Mouse (Mus musculus): ENCODE results near the gene Prpf19. TPM values are rescaled to one million over a fixed set of nuclear protein-coding genes. Genes with fewer than 3 reads are reported as not detected.

Prpf19 gene
- polyA plus RNA-seq, 1 experiment from 2014 or later: 45.7 TPM

DNA sequence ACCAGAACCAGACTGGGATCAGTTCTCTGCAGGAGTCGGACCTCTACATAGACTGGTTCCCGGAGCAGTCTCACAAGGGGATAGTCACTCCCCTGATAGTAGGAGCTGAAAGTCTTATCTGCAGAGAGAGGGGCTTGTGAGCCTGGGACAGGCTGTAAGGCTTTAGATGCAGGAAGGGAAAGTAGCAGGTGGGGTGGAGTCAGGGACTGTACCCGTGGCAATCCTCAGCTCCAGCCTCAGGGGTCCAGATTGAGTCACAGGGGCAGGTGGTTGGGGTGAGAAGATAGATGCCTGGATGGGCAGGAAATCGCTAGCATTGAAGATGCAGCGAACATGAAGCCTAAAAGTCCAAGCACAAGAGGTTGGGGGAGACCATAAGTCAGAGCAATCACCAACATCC lies 21.5 kb downstream of the Prpf19 start:
- peaks cover 5% of the 10 kb centered on the region; the same call in 1 of the 2 replicates for H3K4me1 ChIP-seq (replicated peaks; ENCODE audit: control insufficient read depth, insufficient read depth, low read length)
- no peak overlapping the region for H3K27ac ChIP-seq (ENCODE audit: low read depth, low read length)
- H3K27me3 ChIP-seq (replicated peaks; ENCODE audit: control insufficient read depth, insufficient read depth, low read length): peaks cover 4% of the 10 kb centered on the region; the same call in 1 of the 2 replicates
- DNase-seq (ENCODE audit: low spot score) (no peak), ATAC-seq (replicated peaks; ENCODE audit: low FRiP score) (no peak; the same call in 1 of the 2 replicates)
- WGBS: 50% methylated on average over 5 of the region's 5 CpGs
- no peak overlapping the region for H3K9ac ChIP-seq (ENCODE audit: low read depth, low read length)
- no peak overlapping the region for H3K4me2 ChIP-seq
- H3K9me3 ChIP-seq (ENCODE audit: control insufficient read depth, low read length): no peaks in the 10 kb centered on the region
- no peaks in the 10 kb centered on the region for H3K36me3 ChIP-seq (ENCODE audit: control insufficient read depth, insufficient read depth, low read length)
- H3K4me3 ChIP-seq (ENCODE audit: low read depth, low read length): no peak overlapping the region

DNA sequence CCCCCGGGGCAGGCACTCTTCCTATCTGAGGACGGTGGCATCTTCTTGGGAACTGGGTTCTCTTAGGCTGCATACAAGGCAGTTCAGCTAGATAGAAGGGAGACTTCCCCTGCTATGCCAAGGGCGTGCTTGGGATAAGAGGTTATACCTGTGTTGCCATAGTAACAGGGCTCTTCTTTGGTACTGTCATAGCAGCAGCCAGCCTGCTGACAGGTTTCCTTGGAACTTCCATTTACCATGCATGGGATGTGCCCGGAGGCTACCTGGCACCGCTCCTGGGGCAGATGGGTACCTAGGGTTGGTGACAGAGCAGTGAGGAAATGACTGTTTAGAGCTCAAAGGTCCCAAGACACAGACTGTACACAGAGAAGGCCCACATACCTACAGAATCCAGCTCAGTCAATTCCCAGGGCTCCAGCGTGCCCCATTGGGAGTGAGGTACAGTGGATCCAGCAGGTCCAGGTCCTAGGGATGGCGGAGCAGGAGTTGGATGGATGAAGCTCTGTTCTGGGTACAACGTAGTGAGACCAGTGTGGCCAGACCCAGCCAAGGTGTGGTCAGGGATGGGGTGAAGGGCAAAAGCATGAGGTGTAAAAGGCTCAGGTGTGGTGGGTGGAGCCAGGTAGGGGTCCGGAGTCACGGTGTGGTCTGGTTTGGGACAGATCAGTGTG lies 23.4 kb downstream of the Prpf19 start:
- Histone ChIP-seq H3K9me3 (ENCODE audit: control insufficient read depth, low read length) (no peaks in the 10 kb centered on the region), H3K4me1 (replicated peaks; ENCODE audit: control insufficient read depth, insufficient read depth, low read length) (peaks cover 5% of the 10 kb centered on the region; the same call in 1 of the 2 replicates), H3K4me2 (no peak overlapping the region), H3K27me3 (replicated peaks; ENCODE audit: control insufficient read depth, insufficient read depth, low read length) (peaks cover 4% of the 10 kb centered on the region; the same call in 1 of the 2 replicates), H3K9ac (ENCODE audit: low read depth, low read length) (no peak overlapping the region), H3K4me3 (ENCODE audit: low read depth, low read length) (no peak overlapping the region), H3K36me3 (ENCODE audit: control insufficient read depth, insufficient read depth, low read length) (no peaks in the 10 kb centered on the region), H3K27ac (ENCODE audit: low read depth, low read length) (no peak overlapping the region)
- 81% methylated on average over 10 of the region's 10 CpGs for WGBS
- DNase-seq (ENCODE audit: low spot score) (no peak), ATAC-seq (replicated peaks; ENCODE audit: low FRiP score) (no peak)

DNA sequence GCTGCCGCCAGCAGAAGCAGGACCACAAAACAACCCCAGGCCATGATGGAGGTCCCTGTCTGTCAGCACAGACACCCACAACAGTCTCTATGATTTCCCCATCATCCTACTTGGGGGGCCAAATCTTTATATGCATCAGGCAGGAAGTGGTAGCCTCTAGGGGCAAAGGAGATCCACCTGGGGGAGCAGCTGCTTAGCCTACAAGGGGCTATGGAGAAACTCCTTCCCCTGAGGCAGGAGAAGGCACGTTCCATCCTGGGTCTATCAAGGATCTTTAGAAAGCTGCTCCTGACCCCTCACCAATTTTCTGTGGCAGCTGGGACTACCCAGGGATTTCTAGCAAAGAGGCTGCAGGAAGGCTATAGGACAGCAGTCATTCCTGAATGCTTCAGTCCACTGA lies 25.5 kb downstream of the Prpf19 start, which contains the start of gene Zp1:
Zp1 (minus strand) TSS at position 101 of the 400 bp plus-strand sequence.
- no peaks in the 10 kb centered on the region for H3K36me3 ChIP-seq (ENCODE audit: control insufficient read depth, insufficient read depth, low read length)
- no peak within 1 kb of the TSS for H3K4me3 ChIP-seq (ENCODE audit: low read depth, low read length)
- 69% methylated on average over 2 of the region's 2 CpGs for WGBS
- H3K9ac ChIP-seq (ENCODE audit: low read depth, low read length): no peak within 1 kb of the TSS
- H3K9me3 ChIP-seq (ENCODE audit: control insufficient read depth, low read length): no peaks in the 10 kb centered on the region
- no peaks in the 10 kb centered on the region; the same call in 1 of the 2 replicates for H3K27me3 ChIP-seq (replicated peaks; ENCODE audit: control insufficient read depth, insufficient read depth, low read length)
- no peak within 1 kb of the TSS for H3K27ac ChIP-seq (ENCODE audit: low read depth, low read length)
- DNase-seq (ENCODE audit: low spot score) (no peak), ATAC-seq (replicated peaks; ENCODE audit: low FRiP score) (no peak)
- peaks cover 5% of the 10 kb centered on the region; the same call in 1 of the 2 replicates for H3K4me1 ChIP-seq (replicated peaks; ENCODE audit: control insufficient read depth, insufficient read depth, low read length)
- no peak within 1 kb of the TSS for H3K4me2 ChIP-seq

DNA sequence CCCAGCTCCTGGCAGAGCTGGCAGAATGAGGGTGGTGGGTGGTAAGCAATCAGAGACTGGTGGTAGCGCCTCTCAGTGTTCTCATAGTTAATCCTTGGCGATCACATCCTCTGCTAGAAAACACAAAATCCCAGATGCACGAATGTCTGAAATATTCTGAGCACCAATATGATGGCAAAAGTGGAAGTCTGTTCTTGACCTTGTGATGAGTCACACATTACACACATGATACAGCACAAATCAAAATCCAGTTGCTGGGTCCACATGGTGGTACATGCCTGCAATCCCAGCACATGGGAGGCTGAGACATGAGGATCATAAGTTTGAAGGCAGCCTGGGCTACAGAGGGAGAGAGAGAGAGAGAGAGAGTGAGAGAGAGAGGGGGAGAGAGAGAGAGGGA lies 26.0 kb downstream of the Prpf19 start:
- Histone ChIP-seq H3K9ac (ENCODE audit: low read depth, low read length) (no peak overlapping the region), H3K27me3 (replicated peaks; ENCODE audit: control insufficient read depth, insufficient read depth, low read length) (no peaks in the 10 kb centered on the region; the same call in 1 of the 2 replicates), H3K36me3 (ENCODE audit: control insufficient read depth, insufficient read depth, low read length) (no peaks in the 10 kb centered on the region), H3K9me3 (ENCODE audit: control insufficient read depth, low read length) (no peaks in the 10 kb centered on the region), H3K4me2 (no peak overlapping the region), H3K4me3 (ENCODE audit: low read depth, low read length) (no peak overlapping the region), H3K27ac (ENCODE audit: low read depth, low read length) (no peak overlapping the region), H3K4me1 (replicated peaks; ENCODE audit: control insufficient read depth, insufficient read depth, low read length) (peaks cover 5% of the 10 kb centered on the region; the same call in 1 of the 2 replicates)
- WGBS: 71% methylated on average over 3 of the region's 3 CpGs
- no peak for ATAC-seq (replicated peaks; ENCODE audit: low FRiP score)
- no peak for DNase-seq (ENCODE audit: low spot score)

DNA sequence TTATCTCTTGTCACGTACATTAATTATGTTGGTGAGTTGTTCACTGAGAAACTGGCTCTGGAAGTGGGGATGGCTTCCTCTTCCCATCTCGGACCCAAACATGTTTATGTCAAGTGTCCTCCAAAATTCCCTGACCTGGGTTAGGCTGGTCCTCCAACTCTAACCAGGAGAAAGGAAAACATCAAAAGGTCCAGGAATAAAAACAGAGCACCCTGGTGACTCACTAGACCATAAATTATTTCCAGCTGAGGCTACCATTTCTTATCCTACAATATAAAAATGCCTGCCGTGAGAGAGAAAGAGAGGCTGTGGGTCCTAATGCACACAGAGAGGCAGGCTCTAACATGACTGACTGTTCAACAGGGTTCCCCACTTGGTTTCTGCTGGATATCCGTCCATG lies 29.2 kb downstream of the Prpf19 start:
- 46% methylated on average over 4 of the region's 4 CpGs for WGBS
- DNase-seq (ENCODE audit: low spot score): no peak
- ATAC-seq (replicated peaks; ENCODE audit: low FRiP score): no peak
- no peaks in the 10 kb centered on the region for H3K9me3 ChIP-seq (ENCODE audit: control insufficient read depth, low read length)
- H3K4me2 ChIP-seq: no peak overlapping the region
- no peaks in the 10 kb centered on the region for H3K4me1 ChIP-seq (replicated peaks; ENCODE audit: control insufficient read depth, insufficient read depth, low read length)
- H3K4me3 ChIP-seq (ENCODE audit: low read depth, low read length): no peak overlapping the region
- no peak overlapping the region for H3K27ac ChIP-seq (ENCODE audit: low read depth, low read length)
- H3K27me3 ChIP-seq (replicated peaks; ENCODE audit: control insufficient read depth, insufficient read depth, low read length): no peaks in the 10 kb centered on the region
- no peaks in the 10 kb centered on the region for H3K36me3 ChIP-seq (ENCODE audit: control insufficient read depth, insufficient read depth, low read length)
- no peak overlapping the region for H3K9ac ChIP-seq (ENCODE audit: low read depth, low read length)

DNA sequence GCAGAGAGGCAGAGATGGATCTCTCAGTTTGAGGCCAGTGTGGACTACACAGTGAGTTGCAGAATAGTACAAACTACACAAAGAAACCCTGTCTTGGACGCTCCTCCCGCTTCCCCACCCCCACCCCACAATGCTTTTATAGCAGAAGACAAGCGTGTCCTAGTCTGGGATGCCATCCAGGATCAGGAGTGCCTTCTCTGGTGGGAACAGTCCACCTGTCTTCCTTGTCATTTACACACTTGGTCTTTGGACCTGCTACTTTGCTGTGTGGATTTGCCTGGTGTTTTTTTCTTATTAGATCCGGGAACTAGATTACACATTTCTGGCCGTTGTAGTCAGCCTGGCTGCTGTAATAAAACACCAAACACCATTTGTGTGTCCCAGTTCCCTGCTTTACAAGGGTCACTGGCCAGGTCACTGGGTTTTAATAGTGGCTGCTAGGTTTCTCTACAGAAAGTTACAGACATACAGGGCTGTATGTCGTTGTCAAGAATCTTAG lies 31.1 kb downstream of the Prpf19 start:
- no peaks in the 10 kb centered on the region for H3K27me3 ChIP-seq (replicated peaks; ENCODE audit: control insufficient read depth, insufficient read depth, low read length)
- no peaks in the 10 kb centered on the region for H3K9me3 ChIP-seq (ENCODE audit: control insufficient read depth, low read length)
- no peak overlapping the region for H3K4me3 ChIP-seq (ENCODE audit: low read depth, low read length)
- H3K9ac ChIP-seq (ENCODE audit: low read depth, low read length): no peak overlapping the region
- no peaks in the 10 kb centered on the region for H3K36me3 ChIP-seq (ENCODE audit: control insufficient read depth, insufficient read depth, low read length)
- ATAC-seq (replicated peaks; ENCODE audit: low FRiP score) (no peak), DNase-seq (ENCODE audit: low spot score) (no peak)
- WGBS: 65% methylated on average over 6 of the region's 6 CpGs
- H3K4me2 ChIP-seq: no peak overlapping the region
- H3K27ac ChIP-seq (ENCODE audit: low read depth, low read length): no peak overlapping the region
- H3K4me1 ChIP-seq (replicated peaks; ENCODE audit: control insufficient read depth, insufficient read depth, low read length): no peaks in the 10 kb centered on the region

DNA sequence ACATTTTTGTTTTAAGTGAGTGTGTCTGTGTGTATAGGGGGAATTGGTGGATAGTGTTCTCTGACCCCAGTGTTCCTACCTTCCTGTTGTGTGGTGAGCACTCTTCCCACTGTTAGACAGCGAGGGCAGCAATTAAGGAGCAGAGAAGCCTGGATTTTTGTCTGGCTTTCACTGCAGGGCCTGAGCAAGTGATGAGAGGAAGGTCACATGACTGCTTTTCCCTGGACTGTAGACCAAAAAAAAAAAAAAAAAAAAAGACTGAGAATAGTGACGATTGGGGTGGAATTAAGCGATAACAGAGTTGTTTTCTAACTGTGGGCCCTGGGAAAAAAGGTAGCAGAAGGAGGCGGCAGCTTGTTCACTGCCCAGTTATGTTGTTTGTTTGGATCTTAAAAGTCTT lies 31.6 kb downstream of the Prpf19 start:
- H3K4me1 ChIP-seq (replicated peaks; ENCODE audit: control insufficient read depth, insufficient read depth, low read length): no peaks in the 10 kb centered on the region
- no peaks in the 10 kb centered on the region for H3K9me3 ChIP-seq (ENCODE audit: control insufficient read depth, low read length)
- 61% methylated on average over 4 of the region's 4 CpGs for WGBS
- DNase-seq (ENCODE audit: low spot score) (no peak), ATAC-seq (replicated peaks; ENCODE audit: low FRiP score) (no peak)
- no peaks in the 10 kb centered on the region for H3K36me3 ChIP-seq (ENCODE audit: control insufficient read depth, insufficient read depth, low read length)
- H3K27ac ChIP-seq (ENCODE audit: low read depth, low read length): no peak overlapping the region
- no peak overlapping the region for H3K4me3 ChIP-seq (ENCODE audit: low read depth, low read length)
- no peak overlapping the region for H3K9ac ChIP-seq (ENCODE audit: low read depth, low read length)
- no peak overlapping the region for H3K4me2 ChIP-seq
- no peaks in the 10 kb centered on the region for H3K27me3 ChIP-seq (replicated peaks; ENCODE audit: control insufficient read depth, insufficient read depth, low read length)

DNA sequence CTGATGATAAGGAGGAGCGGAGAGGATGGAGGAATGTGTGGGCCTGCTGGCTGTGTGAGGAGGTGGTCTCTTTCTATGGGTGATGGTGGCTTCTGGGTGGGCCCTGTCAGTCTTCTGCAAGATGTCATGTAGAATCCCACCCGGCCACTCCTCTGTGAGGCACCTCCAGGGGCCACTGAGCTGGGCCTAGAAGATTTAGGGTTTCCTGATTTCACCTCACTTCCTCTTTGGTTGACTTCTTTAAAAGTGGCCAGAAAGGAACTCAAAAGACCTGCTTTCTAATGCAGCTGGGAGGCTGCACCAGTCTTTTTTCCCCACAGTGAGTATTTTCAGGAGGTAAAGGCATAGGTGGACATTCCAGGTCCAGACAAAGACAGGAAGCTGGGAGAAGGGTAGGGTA lies 35.6 kb downstream of the Prpf19 start:
- no peak overlapping the region for H3K27ac ChIP-seq (ENCODE audit: low read depth, low read length)
- no peaks in the 10 kb centered on the region for H3K9me3 ChIP-seq (ENCODE audit: control insufficient read depth, low read length)
- H3K27me3 ChIP-seq (replicated peaks; ENCODE audit: control insufficient read depth, insufficient read depth, low read length): no peaks in the 10 kb centered on the region
- H3K4me2 ChIP-seq: no peak overlapping the region
- WGBS: 50% methylated on average over 2 of the region's 2 CpGs
- H3K36me3 ChIP-seq (ENCODE audit: control insufficient read depth, insufficient read depth, low read length): no peaks in the 10 kb centered on the region
- H3K4me3 ChIP-seq (ENCODE audit: low read depth, low read length): no peak overlapping the region
- DNase-seq (ENCODE audit: low spot score) (no peak), ATAC-seq (replicated peaks; ENCODE audit: low FRiP score) (no peak)
- no peak overlapping the region for H3K9ac ChIP-seq (ENCODE audit: low read depth, low read length)
- H3K4me1 ChIP-seq (replicated peaks; ENCODE audit: control insufficient read depth, insufficient read depth, low read length): no peaks in the 10 kb centered on the region; the same call in 1 of the 2 replicates

DNA sequence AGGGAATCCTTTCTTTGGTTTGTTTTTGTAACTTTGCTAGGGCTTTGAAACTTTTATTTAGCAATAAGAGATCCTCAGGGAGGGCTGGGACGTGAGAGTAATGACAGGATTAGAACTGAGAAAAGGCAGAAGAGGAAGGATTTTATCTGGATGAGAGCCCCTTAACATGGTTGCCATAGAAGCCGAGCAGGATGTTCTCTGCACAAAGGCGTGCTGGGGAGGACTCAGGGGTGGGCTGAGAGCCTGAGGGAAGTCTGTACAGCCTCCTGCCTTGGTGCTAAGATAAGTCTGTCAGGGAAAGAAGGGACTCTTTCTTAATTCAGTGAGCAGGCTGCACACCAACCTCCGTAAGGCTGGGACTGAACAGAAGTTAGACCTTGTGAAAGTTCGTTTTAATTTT lies 40.0 kb downstream of the Prpf19 start:
- Histone ChIP-seq H3K4me2 (no peak overlapping the region), H3K4me3 (ENCODE audit: low read depth, low read length) (no peak overlapping the region), H3K9me3 (ENCODE audit: control insufficient read depth, low read length) (peaks cover 3% of the 10 kb centered on the region; the same call in 1 of the 2 replicates), H3K36me3 (ENCODE audit: control insufficient read depth, insufficient read depth, low read length) (no peaks in the 10 kb centered on the region), H3K27ac (ENCODE audit: low read depth, low read length) (no peak overlapping the region), H3K4me1 (replicated peaks; ENCODE audit: control insufficient read depth, insufficient read depth, low read length) (peaks cover 19% of the 10 kb centered on the region), H3K9ac (ENCODE audit: low read depth, low read length) (no peak overlapping the region), H3K27me3 (replicated peaks; ENCODE audit: control insufficient read depth, insufficient read depth, low read length) (no peaks in the 10 kb centered on the region)
- ATAC-seq (replicated peaks; ENCODE audit: low FRiP score) (no peak), DNase-seq (ENCODE audit: low spot score) (no peak)
- 39% methylated on average over 5 of the region's 5 CpGs for WGBS
